In genomic region chr1:176034699-176035098, GRCm38 (mm10) we compare ENCODE assay signal across 16 mouse cellular contexts. TPM values are rescaled to one million over a fixed set of nuclear protein-coding genes. Genes with fewer than 3 reads are reported as not detected.
DNase-seq lines count a peak whose midpoint lies in the region; TF ChIP-seq lines count a peak whose summit lies in the region.
"Had no signal": no experiment of that assay in that cellular context is flagged by ENCODE, and none has a peak within 500 bp of the region (broad histone marks: within the 10 kb centered on the region; RNA-seq: fewer than 3 reads in every experiment).

No protein-coding gene starts in this region.

- no peak overlapping the region for H3K4me3 ChIP-seq in cerebellum, adult 2 months (replicated peaks; ENCODE audit: insufficient read depth, low read depth, low read length)
- no peak overlapping the region for H3K4me3 ChIP-seq in thymus, adult 2 months (ENCODE audit: control insufficient read depth, insufficient read depth, low read length)
- H3K4me3 ChIP-seq: embryonic facial prominence, embryonic 12.5 days; forebrain, embryonic 15.5 days; heart, embryonic 10.5 days; hindbrain, embryonic 12.5 days had no signal

- peak; percentile 41 for DNase-seq in cerebellum, adult 11 months
- DNase-seq in cerebellum, adult 2 months, result peak; percentile 57 to 81
- peak; percentile 47 to 48 for DNase-seq in cerebellum, postnatal 10 days
- no peak for DNase-seq in ovary, postnatal 36 days (ENCODE audit: low spot score)
- DNase-seq in thymus, adult 2 months, result no peak
- DNase-seq in spleen, adult 18-20 months, result no peak
- DNase-seq: adrenal gland, postnatal 25 days; gastrocnemius, postnatal 36 days; heart, adult 11 months; heart, postnatal 10 days; heart, postnatal 4 days had no signal

- no peak for TF ChIP-seq POLR2A in cerebellum, adult 2 months (IDR thresholded peaks at IDR 0.05; ENCODE audit: borderline replicate concordance, insufficient read depth, low read length)
- no peak for TF ChIP-seq POLR2A in thymus, adult 2 months (IDR thresholded peaks at IDR 0.05; ENCODE audit: control insufficient read depth, extremely low read depth, insufficient read depth, low read length, poor library complexity)

- no peak overlapping the region; the same call in 1 of the 2 replicates for H3K27ac ChIP-seq in cerebellum, adult 2 months (ENCODE audit: insufficient read depth, low read length)
- no peak overlapping the region for H3K27ac ChIP-seq in thymus, adult 2 months (ENCODE audit: control insufficient read depth, insufficient read depth, low read length)
- H3K27ac ChIP-seq: embryonic facial prominence, embryonic 12.5 days; forebrain, embryonic 15.5 days; heart, embryonic 10.5 days; hindbrain, embryonic 12.5 days had no signal

- H3K27me3 ChIP-seq in cerebellum, adult 2 months (ENCODE audit: control insufficient read depth, insufficient read depth, low read length), result no peaks in the 10 kb centered on the region
- no peaks in the 10 kb centered on the region for H3K27me3 ChIP-seq in thymus, adult 2 months (ENCODE audit: control insufficient read depth, insufficient read depth, low read length)
- H3K27me3 ChIP-seq: CH12.LX; embryonic facial prominence, embryonic 12.5 days; forebrain, embryonic 15.5 days; hindbrain, embryonic 12.5 days had no signal

- no peak for TF ChIP-seq CTCF in cerebellum, adult 2 months (IDR thresholded peaks at IDR 0.05; ENCODE audit: borderline replicate concordance, insufficient read depth, low read depth, low read length)
- TF ChIP-seq CTCF in thymus, adult 2 months (IDR thresholded peaks at IDR 0.05; ENCODE audit: borderline replicate concordance, control insufficient read depth, extremely low read depth, insufficient read depth, low read length, poor library complexity), result no peak

- WGBS in cerebellum, adult 2 months, result 31% methylated on average over 6 of the region's 6 CpGs
- 83% methylated on average over 6 of the region's 6 CpGs for WGBS in thymus, adult 2 months

- H3K4me1 ChIP-seq in cerebellum, adult 2 months (ENCODE audit: control insufficient read depth, insufficient read depth, low read length), result peaks cover 7% of the 10 kb centered on the region; the same call in 1 of the 2 replicates
- H3K4me1 ChIP-seq in thymus, adult 2 months (replicated peaks; ENCODE audit: control insufficient read depth, insufficient read depth, low read length), result no peaks in the 10 kb centered on the region
- H3K4me1 ChIP-seq: embryonic facial prominence, embryonic 12.5 days; forebrain, embryonic 15.5 days; hindbrain, embryonic 12.5 days had no signal

- no peaks in the 10 kb centered on the region for H3K36me3 ChIP-seq in thymus, adult 2 months (ENCODE audit: control insufficient read depth, insufficient read depth, low read length)
- H3K36me3 ChIP-seq: embryonic facial prominence, embryonic 12.5 days; forebrain, embryonic 15.5 days; heart, embryonic 10.5 days; hindbrain, embryonic 12.5 days had no signal

RNA-seq across cellular contexts. Expression of gene Rbm8a2, which starts 55.8 kb away (rescaled TPM):
- 1.2 and 1.4 TPM in 2 replicates for polyA plus RNA-seq in cerebellum, adult 2 months (2012; rRNA removed)
- not detected in 2 replicates for polyA plus RNA-seq in thymus, adult 2 months (2012; rRNA removed)

Comparison
In these comparisons a context has a peak if more than half of its experiments do, and no peak if none do; other contexts are left out.
1. DNase-seq: peak in cerebellum, adult 11 months (single experiment), cerebellum, adult 2 months (2 of 2) and cerebellum, postnatal 10 days (2 of 2); none in ovary, postnatal 36 days (single experiment), thymus, adult 2 months (single experiment) and spleen, adult 18-20 months (0 of 2).